Mouse (Mus musculus) heart, embryonic 16.5 days (tissue): ENCODE measurements around the gene Cpeb2. TPM values are rescaled to one million over a fixed set of nuclear protein-coding genes. Genes with fewer than 3 reads are reported as not detected.

Experiments
- ATAC-seq: fragments of 200-750 bp; cut with Nextera tagmentation; replicated peaks from 2 replicates; pipeline ENCODE4 v1.8.0; 2017; ENCODE audit warnings: moderate number of reproducible peaks; ENCODE audit not compliant: insufficient read depth, low FRiP score; ENCODE audit errors: extremely low read depth
- H3K27ac ChIP-seq: fragments of 300-500 bp; sonication (generic); 2 replicates; pipeline ENCODE4 v1.5.1; 2014; ENCODE audit warnings: mild to moderate bottlenecking, low read length, control low read depth, moderate library complexity
- H3K27me3 ChIP-seq: fragments of 300-500 bp; sonication (generic); 2 replicates; pipeline ENCODE4 v1.6.1; 2014; ENCODE audit warnings: low read length, mixed read lengths; ENCODE audit not compliant: control insufficient read depth, insufficient read depth
- H3K36me3 ChIP-seq: fragments of 300-500 bp; sonication (generic); 2 replicates; pipeline ENCODE4 v1.6.1; 2014; ENCODE audit not compliant: control insufficient read depth, insufficient read depth
- H3K4me1 ChIP-seq: fragments of 300-500 bp; sonication (generic); 2 replicates; pipeline ENCODE4 v1.6.1; 2014; ENCODE audit warnings: low read length, mixed read lengths; ENCODE audit not compliant: control insufficient read depth, insufficient read depth
- H3K4me2 ChIP-seq: fragments of 300-500 bp; sonication (generic); 2 replicates; pipeline ENCODE4 v1.6.1; 2014; ENCODE audit warnings: low read depth, mild to moderate bottlenecking, control low read depth, low read length
- H3K4me3 ChIP-seq: fragments of 300-500 bp; sonication (generic); 2 replicates; pipeline ENCODE4 v1.5.1; 2014; ENCODE audit warnings: mild to moderate bottlenecking, control low read depth, low read length
- H3K9ac ChIP-seq: fragments of 300-500 bp; sonication (generic); 2 replicates; pipeline ENCODE4 v1.6.1; 2014; ENCODE audit warnings: low read length, control low read depth
- H3K9me3 ChIP-seq: fragments of 300-500 bp; sonication (generic); replicated peaks from 2 replicates; pipeline ENCODE4 v1.6.1; 2016; ENCODE audit warnings: low read length; ENCODE audit not compliant: control insufficient read depth
- WGBS: fragments of 180-500 bp; shearing (Covaris S2); extraction: QIAGEN DNeasy Blood & Tissue Kit; methylation state at CpG from one replicate; pipeline ENCODE4 v1.1.7; 2014; 5-methylcytosine and 5-hydroxymethylcytosine counted together
- polyA plus RNA-seq: library from polyadenylated mRNA; unstranded; fragments of >200 nt; fragmentation: Nextera tagmentation; extraction: Ambion mirVana; gene quantifications from 2 replicates; pipeline ENCODE4 v1.2.1, GENCODE M21; 2015

The Cpeb2 gene
- polyA plus RNA-seq, 1 experiment from 2014 or later = 4.5 TPM

DNA sequence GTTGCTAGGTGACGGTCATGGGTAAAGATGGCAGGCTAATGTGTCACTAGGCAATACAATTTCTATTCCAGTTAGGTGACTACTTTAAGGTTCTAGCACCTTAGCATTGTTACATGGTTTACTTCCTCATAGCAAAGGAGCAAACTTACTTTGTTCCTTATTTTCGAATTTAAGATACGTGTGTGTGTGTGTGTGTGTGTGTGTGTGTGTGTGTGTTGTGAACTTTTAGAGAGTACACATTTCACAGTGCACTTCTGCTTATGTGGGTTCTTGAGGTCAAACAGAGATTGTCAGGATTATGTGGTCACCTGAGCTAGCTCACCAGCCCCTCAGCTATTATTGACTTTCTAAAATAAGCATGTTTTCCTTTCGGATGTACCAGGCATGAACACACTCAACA, 60.2 kb downstream of the Cpeb2 start:
- Histone ChIP-seq H3K27ac (no peak overlapping the region), H3K27me3 (no peaks in the 10 kb centered on the region), H3K36me3 (peaks cover 6% of the 10 kb centered on the region; the same call in 1 of the 2 replicates), H3K9ac (no peak overlapping the region), H3K4me2 (no peak overlapping the region), H3K9me3 (no peaks in the 10 kb centered on the region), H3K4me1 (peaks cover 16% of the 10 kb centered on the region), H3K4me3 (no peak overlapping the region)
- WGBS = 81% methylated on average over 4 of the region's 4 CpGs
- ATAC-seq = no peak

DNA sequence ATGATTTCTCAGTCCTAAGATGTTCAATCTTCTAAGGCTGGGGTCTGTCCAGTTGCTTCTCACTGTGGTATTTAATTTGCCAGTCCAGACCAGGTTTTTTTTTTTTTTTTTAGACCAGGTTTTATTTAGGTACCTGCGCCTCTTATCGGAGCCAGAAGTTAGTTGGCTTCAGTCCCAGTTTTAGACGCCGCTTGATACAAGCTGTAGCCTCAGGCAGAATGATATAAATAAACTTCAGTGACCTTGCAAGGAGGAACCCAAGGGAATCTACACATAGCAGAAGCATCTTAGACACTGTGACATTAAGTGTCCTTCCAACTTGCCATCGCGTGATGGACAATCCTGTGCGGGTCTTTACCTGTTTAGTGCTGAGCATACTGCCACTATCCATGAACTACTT, 64.5 kb downstream of the Cpeb2 start:
- WGBS = 36% methylated on average over 7 of the region's 7 CpGs
- no peaks in the 10 kb centered on the region for H3K27me3 ChIP-seq
- ATAC-seq = peak; percentile 85
- H3K36me3 ChIP-seq = no peaks in the 10 kb centered on the region; the same call in 1 of the 2 replicates
- peaks cover 27% of the 10 kb centered on the region for H3K4me1 ChIP-seq
- no peak overlapping the region for H3K4me3 ChIP-seq
- H3K27ac ChIP-seq = peak overlapping the region; percentile 91
- H3K9ac ChIP-seq = no peak overlapping the region
- no peaks in the 10 kb centered on the region for H3K9me3 ChIP-seq
- peak overlapping the region; percentile 37; the same call in 1 of the 2 replicates for H3K4me2 ChIP-seq

DNA sequence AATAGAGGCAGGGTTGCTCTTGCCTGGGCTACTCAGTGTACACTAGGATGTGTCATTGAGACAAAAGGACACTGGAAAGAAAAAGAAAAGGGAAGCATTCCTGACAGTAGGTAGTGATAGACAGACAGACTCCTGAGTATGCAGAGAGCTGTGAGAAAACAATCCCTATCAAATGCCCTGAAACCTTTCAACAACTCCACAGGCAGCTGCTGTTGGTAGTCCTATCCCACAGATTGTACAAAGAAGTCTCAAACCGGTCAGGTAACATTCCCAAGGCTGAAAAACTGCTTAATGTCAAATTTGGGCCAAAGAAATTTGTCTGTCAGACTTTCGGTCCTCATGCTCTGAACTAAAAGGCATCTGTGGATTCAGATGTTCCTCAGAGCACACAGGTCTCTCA, 66.0 kb downstream of the Cpeb2 start:
- Histone ChIP-seq H3K9ac (no peak overlapping the region), H3K36me3 (no peaks in the 10 kb centered on the region), H3K4me3 (no peak overlapping the region), H3K4me2 (no peak overlapping the region), H3K4me1 (peaks cover 32% of the 10 kb centered on the region), H3K9me3 (no peaks in the 10 kb centered on the region), H3K27me3 (no peaks in the 10 kb centered on the region), H3K27ac (peak overlapping the region; percentile 2)
- ATAC-seq = 0 out of 2 replicates have a peak, but pooled peaks have one; percentile 29
- 66% methylated on average over 2 of the region's 2 CpGs for WGBS

DNA sequence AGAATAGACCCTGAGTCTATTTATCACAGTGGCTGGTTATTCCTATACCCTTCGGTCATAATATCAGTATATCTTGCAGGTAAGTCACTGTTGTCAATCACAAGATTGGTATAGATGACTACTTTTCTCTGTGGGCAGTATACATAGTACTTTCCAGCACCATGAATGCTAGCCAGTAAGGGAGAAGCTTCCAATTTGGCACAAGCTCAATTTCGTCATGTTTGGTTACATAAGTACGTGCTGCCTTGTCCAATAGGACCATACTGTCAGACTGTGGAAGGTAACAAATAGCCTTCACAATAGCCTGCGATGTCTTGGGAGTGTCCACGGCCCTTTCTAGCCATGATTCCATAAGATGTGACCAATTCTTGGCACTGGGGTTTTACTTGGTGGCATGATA, 67.1 kb downstream of the Cpeb2 start:
- H3K27ac ChIP-seq = no peak overlapping the region
- no peaks in the 10 kb centered on the region for H3K27me3 ChIP-seq
- no peaks in the 10 kb centered on the region for H3K36me3 ChIP-seq
- H3K4me3 ChIP-seq = no peak overlapping the region
- H3K9ac ChIP-seq = no peak overlapping the region
- H3K4me1 ChIP-seq = peaks cover 32% of the 10 kb centered on the region
- ATAC-seq = no peak
- no peak overlapping the region for H3K4me2 ChIP-seq
- WGBS = 87% methylated on average over 5 of the region's 5 CpGs
- H3K9me3 ChIP-seq = no peaks in the 10 kb centered on the region

DNA sequence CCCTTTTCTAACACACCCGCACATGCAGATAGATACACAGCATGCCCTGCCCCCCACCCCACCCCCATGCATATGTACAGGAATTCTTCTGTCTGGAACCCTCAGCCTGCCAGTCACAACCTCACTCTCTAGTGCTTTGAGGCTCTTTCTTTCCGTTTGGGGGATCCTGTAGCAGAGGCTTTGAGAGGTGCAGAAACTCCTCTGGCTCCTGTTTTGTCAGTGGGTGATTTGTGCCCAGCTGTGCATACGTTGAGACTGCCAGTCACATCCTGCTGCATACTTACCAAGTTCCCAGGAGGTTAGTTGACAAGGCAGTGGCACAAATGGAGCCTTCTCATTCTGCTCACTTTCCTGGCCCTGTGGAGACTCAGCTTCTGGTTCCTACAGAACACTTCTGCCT, 68.0 kb downstream of the Cpeb2 start:
- H3K4me3 ChIP-seq = no peak overlapping the region
- WGBS = 32% methylated on average over 3 of the region's 3 CpGs
- H3K9ac ChIP-seq = no peak overlapping the region
- H3K36me3 ChIP-seq = no peaks in the 10 kb centered on the region
- no peaks in the 10 kb centered on the region for H3K27me3 ChIP-seq
- no peaks in the 10 kb centered on the region for H3K9me3 ChIP-seq
- ATAC-seq = no peak
- no peak overlapping the region for H3K4me2 ChIP-seq
- no peak overlapping the region for H3K27ac ChIP-seq
- H3K4me1 ChIP-seq = peaks cover 32% of the 10 kb centered on the region

DNA sequence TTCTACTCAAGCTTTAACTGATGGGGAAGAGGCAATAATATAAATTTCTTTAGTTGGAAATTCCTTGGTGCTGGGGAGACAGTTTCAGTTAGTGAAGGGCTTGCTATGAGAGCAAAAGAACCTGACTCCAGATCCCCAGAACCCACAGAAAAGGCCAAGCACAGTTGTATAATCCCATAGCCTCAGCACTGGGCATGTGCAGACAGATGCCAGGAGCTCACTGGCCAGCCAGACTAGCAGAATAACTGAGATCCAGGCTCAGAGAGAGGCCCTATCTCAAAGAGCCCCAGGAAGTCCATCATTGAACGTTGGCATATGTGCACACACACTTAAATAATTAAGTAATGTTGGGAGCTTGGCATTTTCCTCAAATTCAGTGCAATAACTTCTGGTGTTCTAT, 70.5 kb downstream of the Cpeb2 start:
- WGBS = 24% methylated on average over 1 of the region's 1 CpGs
- ATAC-seq = no peak
- Histone ChIP-seq H3K4me1 (peaks cover 14% of the 10 kb centered on the region), H3K36me3 (no peaks in the 10 kb centered on the region), H3K4me2 (no peak overlapping the region), H3K27me3 (no peaks in the 10 kb centered on the region), H3K9me3 (no peaks in the 10 kb centered on the region), H3K4me3 (no peak overlapping the region), H3K9ac (no peak overlapping the region), H3K27ac (no peak overlapping the region)

DNA sequence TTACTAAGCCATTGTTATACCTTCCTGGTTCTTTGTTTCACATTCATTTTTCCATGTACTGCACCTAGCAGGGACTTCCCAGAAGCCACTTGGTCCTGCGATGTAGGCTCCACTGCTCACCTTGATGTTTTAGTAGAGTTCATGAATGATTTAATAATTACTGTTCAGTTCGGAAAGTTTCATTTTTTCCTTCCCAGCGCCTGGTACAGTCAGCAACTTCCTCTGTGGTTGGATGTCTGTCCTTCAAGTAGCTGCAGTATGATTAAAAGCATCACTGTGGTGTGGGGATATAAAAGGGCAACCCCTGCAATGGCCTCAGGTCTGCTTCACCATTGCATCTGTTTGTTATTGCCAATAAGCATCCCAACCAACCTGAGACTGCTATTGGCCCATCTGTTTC, 72.5 kb downstream of the Cpeb2 start:
- H3K4me3 ChIP-seq = no peak overlapping the region
- peaks cover 7% of the 10 kb centered on the region for H3K4me1 ChIP-seq
- H3K4me2 ChIP-seq = no peak overlapping the region
- no peaks in the 10 kb centered on the region for H3K36me3 ChIP-seq
- 87% methylated on average over 3 of the region's 3 CpGs for WGBS
- no peak for ATAC-seq
- no peaks in the 10 kb centered on the region for H3K27me3 ChIP-seq
- no peak overlapping the region for H3K27ac ChIP-seq
- no peak overlapping the region for H3K9ac ChIP-seq
- H3K9me3 ChIP-seq = no peaks in the 10 kb centered on the region

DNA sequence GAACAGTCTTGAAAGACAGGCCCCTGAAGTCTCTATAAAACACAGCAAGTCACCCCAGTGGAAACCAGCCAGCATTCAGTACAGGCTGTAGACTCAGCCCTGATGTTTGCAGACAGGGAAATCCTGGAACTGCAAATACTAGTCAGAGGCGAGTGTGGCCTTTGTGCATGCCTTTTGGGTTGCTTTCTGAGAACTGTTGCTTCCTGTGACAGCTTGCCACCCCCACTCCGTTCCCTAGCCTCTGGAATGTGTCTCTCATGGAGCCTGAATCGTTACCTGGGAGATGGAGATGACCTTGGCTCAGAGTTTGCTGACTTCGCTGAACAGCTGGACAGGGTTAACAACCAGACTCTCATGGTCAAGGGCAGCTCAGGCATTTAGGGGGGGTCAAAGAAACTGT, 77.0 kb downstream of the Cpeb2 start:
- H3K4me3 ChIP-seq = no peak overlapping the region
- no peak for ATAC-seq
- H3K4me2 ChIP-seq = no peak overlapping the region
- peaks cover 2% of the 10 kb centered on the region; the same call in 1 of the 2 replicates for H3K4me1 ChIP-seq
- H3K36me3 ChIP-seq = no peaks in the 10 kb centered on the region
- H3K9me3 ChIP-seq = no peaks in the 10 kb centered on the region
- no peaks in the 10 kb centered on the region for H3K27me3 ChIP-seq
- no peak overlapping the region for H3K27ac ChIP-seq
- H3K9ac ChIP-seq = no peak overlapping the region
- 25% methylated on average over 4 of the region's 4 CpGs for WGBS

DNA sequence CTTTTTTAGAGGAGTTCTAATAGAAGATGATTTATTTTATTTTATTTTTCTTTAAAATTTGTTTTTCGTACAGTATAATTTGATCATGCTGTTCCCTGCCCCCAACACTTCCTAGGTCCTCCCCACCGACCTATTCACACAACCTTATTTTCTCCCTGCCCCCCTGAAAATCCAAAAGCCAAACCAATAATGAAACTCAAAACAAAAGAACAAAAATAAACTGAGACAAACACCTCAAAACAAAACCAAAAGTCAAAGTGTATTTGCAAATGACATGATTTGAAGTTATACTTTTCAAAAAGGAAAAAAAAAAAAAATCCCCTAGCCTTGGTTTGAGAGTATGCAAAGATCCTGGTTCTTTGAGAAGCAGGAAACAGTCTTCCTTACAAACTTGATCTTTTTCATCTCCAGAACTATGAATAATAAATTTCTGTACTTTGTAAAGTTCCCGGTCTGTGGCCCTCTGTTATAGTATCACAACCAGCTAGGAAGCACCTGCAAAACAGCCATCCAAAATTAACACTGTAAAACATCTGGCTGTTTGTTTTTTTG, 91.4 kb downstream of the Cpeb2 start:
- no peaks in the 10 kb centered on the region for H3K27me3 ChIP-seq
- 83% methylated on average over 3 of the region's 3 CpGs for WGBS
- 0 out of 2 replicates have a peak, but pooled peaks cover 3% of the 10 kb centered on the region for H3K4me1 ChIP-seq
- H3K9ac ChIP-seq = no peak overlapping the region
- no peak overlapping the region for H3K27ac ChIP-seq
- H3K4me3 ChIP-seq = no peak overlapping the region
- H3K4me2 ChIP-seq = no peak overlapping the region
- no peaks in the 10 kb centered on the region for H3K36me3 ChIP-seq
- H3K9me3 ChIP-seq = no peaks in the 10 kb centered on the region
- no peak for ATAC-seq
